Mouse (Mus musculus): Measurements from ENCODE around the gene Mns1.
"Not testable (repeated sequence)": the region's sequence is repeated elsewhere in the genome, so short reads cannot be mapped to it uniquely, and the experiment has no call there.

Gene Mns1

GRCm38 (mm10) chr9:72437822-72438701, at the start of gene Mns1:
Gene Mns1, plus strand, starts transcription at chr9:72438011.
- peak; percentile 89 to 94 for DNase-seq (ENCODE audit: low spot score in 2 of 2)

DNA sequence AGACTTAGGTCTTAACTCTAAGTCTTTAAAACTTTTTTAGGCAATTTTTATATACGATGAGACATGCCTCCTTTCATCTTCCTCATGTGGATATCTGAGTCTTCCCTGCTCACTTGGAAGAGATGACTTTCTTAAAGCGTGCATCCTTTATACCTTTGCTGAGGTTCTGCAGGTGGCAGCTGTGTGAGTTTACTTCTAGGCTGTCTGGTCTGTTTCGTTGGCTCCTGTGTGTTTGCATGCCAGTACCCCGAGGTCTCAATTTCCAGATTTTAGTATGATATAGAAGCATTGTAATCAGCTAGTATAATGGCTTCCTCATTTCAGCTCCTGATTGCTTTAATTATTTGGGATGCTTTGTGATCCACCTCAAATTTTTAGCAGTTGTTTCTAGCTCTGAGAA, 48.9 kb upstream of the Mns1 start:
- no peak for DNase-seq (ENCODE audit: low spot score in 2 of 2)

DNA sequence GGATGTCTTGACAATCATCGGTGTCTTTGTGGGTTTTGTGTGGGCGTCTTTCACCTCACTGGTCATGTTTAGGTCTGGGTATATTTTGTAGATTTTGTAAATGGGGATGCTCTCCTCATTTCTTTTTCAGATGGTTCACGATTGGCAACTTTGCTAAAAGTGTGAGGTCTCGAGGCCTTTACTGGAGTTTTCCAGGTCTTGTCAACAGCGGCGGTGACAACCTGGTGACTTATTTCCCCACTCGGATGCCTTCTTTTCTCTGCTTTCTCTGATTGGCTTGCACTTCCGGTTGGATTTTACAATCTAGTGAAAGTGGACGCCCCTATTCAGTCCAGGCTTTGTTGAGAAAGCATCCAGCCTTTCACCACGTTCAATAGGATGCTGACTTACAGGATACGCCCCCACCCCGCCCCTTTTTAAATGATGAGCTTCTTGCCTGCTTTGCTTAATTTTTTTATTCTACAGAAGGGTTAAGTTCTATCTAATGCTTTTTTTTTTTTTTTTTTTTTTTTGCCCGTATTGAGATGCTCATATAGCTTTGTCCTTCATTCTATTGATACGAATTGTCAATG, 48.3 kb upstream of the Mns1 start:
- no peak for DNase-seq (ENCODE audit: low spot score in 2 of 2)

GRCm38 (mm10) chr9:72390321-72391077, 47.3 kb upstream of the Mns1 start:
- DNase-seq (ENCODE audit: low spot score in 2 of 2) = no peak

DNA sequence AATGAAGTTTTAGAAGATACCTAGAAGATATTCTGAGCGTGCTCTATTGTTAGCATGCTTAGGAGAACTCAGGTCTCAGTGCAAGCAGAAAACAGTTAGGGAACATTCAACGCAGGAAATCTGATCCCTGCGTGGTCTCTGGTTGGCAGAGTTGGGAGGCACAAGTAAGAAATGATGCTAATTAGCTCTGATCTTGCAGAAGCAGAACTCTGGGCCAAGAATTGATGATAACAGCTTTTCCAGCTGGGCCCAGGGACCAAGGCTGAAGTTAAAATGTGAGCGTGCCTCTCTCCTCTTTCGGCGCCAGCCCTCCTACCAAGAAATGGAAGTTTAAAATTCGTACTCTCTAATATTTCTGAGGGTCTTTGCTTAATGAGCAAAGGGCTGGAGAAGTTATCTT, 45.1 kb upstream of the Mns1 start:
- DNase-seq (ENCODE audit: low spot score in 2 of 2) = no peak

GRCm38 (mm10) chr9:72393238-72393637, 44.6 kb upstream of the Mns1 start:
- DNase-seq (ENCODE audit: low spot score in 2 of 2) = no peak

GRCm38 (mm10) chr9:72393869-72394341, 43.9 kb upstream of the Mns1 start:
- no peak for DNase-seq (ENCODE audit: low spot score in 2 of 2)

DNA sequence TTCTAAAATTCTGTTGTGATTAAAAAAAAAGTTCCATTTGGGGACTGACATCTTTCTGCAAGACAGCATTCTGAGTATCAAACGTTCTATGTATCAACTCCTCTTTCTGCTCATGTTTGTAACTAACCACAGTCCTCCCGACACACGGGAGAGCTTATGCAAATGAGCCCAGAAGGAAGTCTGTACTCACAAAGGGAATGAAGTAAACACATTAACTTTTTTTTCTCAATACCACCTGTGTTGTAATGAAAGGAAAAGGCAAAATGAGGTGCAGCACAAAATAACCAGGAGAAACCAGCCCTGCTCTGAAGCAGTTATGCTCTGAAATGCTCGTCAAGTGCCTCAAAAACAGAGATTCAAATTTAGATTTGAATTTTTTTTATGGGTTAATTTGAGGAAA, 37.7 kb upstream of the Mns1 start:
- DNase-seq (ENCODE audit: low spot score in 2 of 2) = no peak

DNA sequence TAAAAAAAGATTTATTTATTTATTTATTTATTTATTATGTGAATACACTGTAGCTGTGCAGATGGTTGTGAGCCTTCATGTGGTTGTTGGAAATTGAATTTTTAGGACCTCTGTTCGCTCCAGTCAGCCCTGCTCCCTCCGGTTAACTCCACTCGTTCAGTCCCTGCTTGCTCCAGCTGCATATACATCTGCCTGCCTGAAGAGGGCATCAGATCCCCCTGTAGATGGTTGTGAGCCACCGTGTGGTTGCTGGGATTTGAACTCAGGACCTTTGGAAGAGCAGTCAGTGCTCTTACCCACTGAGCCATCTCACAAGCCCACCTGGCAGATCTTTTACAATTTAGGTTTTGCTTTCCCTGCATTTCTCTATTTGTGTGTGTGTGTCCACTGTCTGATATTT, 36.0 kb upstream of the Mns1 start:
- DNase-seq (ENCODE audit: low spot score in 2 of 2) = not testable (repeated sequence)

DNA sequence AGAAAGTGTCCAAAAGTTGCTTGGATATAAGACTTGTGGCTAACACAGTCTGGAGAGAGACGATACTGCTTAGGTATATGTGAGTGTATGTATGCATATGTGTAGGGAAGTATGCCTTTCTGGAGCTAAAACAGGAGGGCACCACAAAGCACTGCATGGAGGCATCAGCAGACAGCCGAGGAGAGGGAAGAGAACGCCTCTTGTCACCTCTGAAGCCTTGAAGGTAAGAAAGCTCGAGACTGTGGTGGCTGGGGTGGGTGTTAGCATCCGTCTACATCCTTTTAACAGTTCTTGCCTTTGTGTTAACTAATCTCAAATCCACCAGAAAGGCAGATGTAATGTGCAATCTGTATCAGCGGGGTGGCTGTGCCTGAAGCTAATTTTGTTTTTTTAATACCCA, 34.4 kb upstream of the Mns1 start:
- no peak for DNase-seq (ENCODE audit: low spot score in 2 of 2)

GRCm38 (mm10) chr9:72404446-72404845, 33.4 kb upstream of the Mns1 start:
- DNase-seq (ENCODE audit: low spot score in 2 of 2) = no peak

- no peak for DNase-seq (ENCODE audit: low spot score in 2 of 2)
Observed at GRCm38 (mm10) chr9:72404934-72405333, 32.9 kb upstream of the Mns1 start.

DNA sequence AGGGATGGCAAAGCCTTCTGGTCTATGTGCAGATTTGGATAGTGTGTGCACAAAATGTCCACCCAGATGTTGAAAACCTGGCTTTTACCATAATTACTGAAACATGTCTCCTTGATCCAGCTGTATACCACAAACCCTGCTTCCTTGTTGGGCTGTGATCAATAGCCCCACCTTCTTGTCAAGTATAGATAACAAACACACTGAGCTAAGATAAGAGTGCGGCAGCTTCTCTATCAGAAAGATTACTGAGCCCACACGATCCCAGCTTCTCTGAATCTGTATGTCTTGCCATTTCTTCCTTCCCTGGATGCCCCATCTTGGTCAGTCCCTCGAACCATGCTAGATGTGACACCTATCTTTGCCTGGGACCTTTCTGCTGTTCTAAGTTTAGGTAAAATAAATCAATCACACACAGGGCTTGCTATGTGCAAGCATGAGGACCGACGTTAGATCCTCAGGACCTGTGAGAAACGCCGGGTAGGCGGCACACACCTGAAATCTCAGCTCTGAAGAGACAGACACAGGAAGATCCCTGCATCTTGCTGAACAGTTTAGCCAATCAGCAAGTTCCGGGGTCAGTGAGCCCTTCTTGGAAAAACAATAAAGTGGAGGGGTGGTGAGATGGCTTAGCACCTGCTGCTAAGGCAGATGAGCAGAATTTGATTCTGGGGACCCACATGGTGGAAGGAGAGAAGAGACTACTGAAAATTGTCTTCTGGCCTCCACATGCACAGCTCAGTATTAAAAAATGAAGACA, 31.8 kb upstream of the Mns1 start:
- DNase-seq (ENCODE audit: low spot score in 2 of 2) = no peak

DNA sequence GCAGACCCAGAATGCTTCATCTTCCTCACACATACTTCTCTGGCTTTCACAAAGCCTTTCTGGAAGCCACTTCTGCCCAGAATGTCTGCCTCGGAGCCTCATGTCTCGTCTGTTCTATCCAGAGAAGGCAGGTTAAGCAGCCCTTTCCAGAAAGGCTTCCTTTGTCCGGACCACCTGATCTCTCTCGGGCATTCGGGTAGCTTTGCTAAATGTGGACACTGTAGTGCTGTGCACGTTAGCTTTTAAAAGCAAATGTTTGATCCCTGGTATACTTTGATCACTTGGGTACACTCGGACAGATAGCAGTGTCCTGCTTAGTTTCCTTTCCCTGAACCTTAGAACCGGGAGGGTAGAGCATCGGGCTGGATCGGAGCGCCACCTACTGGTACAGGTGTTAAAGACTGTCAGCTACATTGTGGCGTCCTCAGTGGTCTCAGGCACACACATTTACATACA, 29.7 kb upstream of the Mns1 start:
- peak; percentile 62 to 71 for DNase-seq (ENCODE audit: low spot score in 2 of 2)

GRCm38 (mm10) chr9:72409381-72410225, 28.2 kb upstream of the Mns1 start:
- no peak for DNase-seq (ENCODE audit: low spot score in 2 of 2)

DNA sequence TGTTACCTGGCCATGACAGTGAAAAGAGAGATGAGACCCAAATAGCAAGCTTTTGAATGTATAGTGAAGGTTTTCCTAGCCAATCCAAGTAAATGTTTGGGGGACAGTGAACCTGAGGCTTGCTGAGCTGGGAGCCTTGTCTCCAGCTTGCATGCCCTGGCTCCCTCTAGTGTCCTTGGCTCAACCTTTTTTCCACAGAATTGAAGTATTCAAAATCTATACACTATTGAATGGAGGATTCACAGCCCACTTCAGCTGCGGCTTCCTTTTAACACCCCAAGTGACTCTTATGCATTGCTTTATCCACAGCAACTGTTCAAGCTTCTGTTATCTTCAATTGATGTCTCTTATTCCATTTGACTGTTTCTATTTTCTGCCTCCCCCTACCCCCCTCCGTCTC, 26.1 kb upstream of the Mns1 start:
- no peak for DNase-seq (ENCODE audit: low spot score in 2 of 2)

DNA sequence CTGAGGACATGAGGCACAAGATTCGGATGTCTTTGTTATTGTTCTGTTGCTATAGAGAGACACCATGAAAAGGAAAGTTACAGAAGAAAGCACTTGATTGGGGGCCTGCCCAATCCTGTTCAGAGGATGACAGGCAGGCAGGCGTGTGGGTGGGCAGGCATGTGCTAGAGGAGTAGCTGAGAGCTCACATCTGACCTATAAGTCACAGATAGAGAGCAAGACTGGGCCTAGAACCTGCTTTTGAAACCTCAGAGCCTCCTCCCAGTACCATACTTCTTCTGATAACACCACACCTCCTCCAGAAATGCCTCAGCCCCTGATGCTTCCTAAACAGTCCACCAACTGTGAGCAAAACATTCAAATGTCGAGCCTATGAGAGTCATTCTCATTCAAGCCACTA, 19.4 kb upstream of the Mns1 start:
- no peak for DNase-seq (ENCODE audit: low spot score in 2 of 2)

- DNase-seq (ENCODE audit: low spot score in 2 of 2) = no peak
Observed at GRCm38 (mm10) chr9:72420490-72420889, 17.3 kb upstream of the Mns1 start.

- peak in 1 of 2 experiments; percentile 3 for DNase-seq (ENCODE audit: low spot score in 2 of 2)
Observed at GRCm38 (mm10) chr9:72422284-72422683, 15.5 kb upstream of the Mns1 start.

GRCm38 (mm10) chr9:72422753-72423152, 15.1 kb upstream of the Mns1 start:
- DNase-seq (ENCODE audit: low spot score in 2 of 2) = no peak

Data from urinary bladder, postnatal 36 days (tissue).